Mouse (Mus musculus) gastrocnemius, postnatal 10 days (tissue): ENCODE measurements around the gene Olfr180. TPM values are rescaled to one million over a fixed set of nuclear protein-coding genes. Genes with fewer than 3 reads are reported as not detected.

Source experiments
- DNase-seq: peaks from one replicate; pipeline ENCODE4 v3.0.0; 2021; ENCODE audit warnings: mixed read lengths
- long read RNA-seq, 2 experiments: library from polyadenylated mRNA; stranded (forward); transcript quantifications; one replicate each; pipeline ENCODE4 v2.0.0; 2021
- total RNA-seq, 2 experiments: library from RNA; stranded (reverse); gene quantifications; 2 replicates each; pipeline ENCODE4 v1.2.3; 2021

The Olfr180 gene
- total RNA-seq: not detected
- long read RNA-seq, experiment 1: 0 reads
- long read RNA-seq, experiment 2: 0 reads

DNA sequence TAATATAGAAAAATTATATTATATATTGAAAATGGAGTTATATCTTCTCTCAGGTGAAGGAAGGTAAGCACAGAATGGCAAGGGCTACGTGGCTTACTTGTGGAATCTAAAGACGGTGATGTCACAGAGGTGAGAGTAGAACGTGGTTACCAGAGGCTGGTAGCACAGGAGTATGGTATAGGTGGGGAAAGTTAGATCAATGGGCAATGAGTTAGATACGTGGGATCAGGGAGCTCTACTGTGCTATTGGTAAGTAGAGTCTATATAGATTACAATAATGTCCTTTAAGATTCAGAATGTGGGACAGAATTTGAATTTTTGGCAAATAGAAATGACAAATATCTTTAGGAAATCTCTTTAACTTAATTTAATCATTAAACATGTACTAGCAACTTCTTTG lies at the start of gene Olfr180:
Olfr180 (minus strand) TSS at position 101 of the 400 bp plus-strand sequence.
- DNase-seq: no peak

DNA sequence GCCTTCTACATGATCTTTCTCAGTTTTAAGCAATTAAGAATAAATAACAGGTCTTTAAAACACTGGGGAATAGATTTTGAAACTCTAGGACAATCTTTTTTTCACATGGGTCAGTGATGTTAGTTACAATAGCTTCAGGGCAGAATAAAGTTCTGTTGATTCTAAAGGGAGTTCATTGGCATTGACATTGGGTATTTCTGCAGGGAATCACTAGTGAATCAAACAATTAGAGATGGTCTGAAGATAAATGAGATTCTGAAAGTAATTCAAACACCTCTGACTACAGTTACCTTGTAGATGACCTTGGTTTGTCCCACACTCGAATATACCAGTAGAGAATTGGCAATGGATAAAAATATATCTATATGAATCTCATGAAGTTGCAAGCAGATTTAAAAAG lies 537 bp downstream of the Olfr180 start, which contains the start of gene Olfr181:
Olfr181 (minus strand) TSS at position 101 of the 400 bp plus-strand sequence.
- DNase-seq: no peak

DNA sequence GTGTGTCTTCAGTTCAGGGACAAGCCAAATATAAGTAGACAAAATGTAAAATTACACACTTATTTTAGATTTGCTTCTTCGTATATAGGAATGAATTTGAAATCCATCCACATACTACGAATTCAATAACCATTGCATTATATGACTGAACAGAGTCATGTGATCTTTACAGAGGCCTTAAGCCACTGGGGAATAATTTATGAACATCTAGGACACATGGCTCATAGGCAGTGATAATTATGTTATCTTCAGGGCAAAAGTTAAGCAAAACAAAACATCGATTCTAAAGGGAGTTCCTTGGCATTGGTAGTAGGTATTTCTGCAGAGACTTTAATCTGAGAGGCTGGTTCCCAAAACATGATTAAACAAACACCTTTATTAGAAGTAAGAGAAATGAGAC lies 37.2 kb downstream of the Olfr180 start, which contains the start of gene Olfr178:
Olfr178 (minus strand) TSS at position 101 of the 400 bp plus-strand sequence.
- no peak for DNase-seq

- DNase-seq: no peak
These were observed 44.8 kb downstream of the Olfr180 start for GRCm38 (mm10) chr16:58884416-58884815.

DNA sequence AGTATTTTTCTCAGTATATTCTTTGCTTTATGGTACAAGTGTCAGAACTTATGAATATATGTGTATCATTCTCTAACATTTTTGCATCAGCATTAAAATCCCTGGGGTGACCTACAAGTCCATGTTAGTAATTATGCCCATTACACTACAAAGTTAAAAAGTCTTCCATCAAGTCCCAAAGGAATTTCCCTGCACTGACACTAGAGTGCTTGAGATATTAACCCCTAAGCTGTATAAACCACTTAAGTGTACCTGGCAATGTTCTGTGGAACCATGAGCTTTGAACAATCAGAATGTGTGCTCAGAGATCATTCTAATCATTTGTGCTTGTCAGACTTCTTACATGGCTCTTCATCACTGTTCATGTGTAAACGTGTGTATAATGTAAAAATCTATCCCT lies 54.5 kb downstream of the Olfr180 start, which contains the start of gene Olfr177:
Olfr177 (minus strand) TSS at position 101 of the 400 bp plus-strand sequence.
- no peak for DNase-seq

Other genes starting within 250 kb of the Olfr180 start
- not detected for gene Gpr15, start 210.3 kb downstream of the Olfr180 start, total RNA-seq
- 10 to 100 TPM; 54.6 to 68.2 TPM for gene Cldnd1, start 201.5 kb downstream of the Olfr180 start, total RNA-seq
- gene Olfr172, start 166.2 kb downstream of the Olfr180 start, total RNA-seq: not detected
- not detected for gene Olfr173, start 129.1 kb downstream of the Olfr180 start, total RNA-seq
- not detected for gene Olfr175-ps1, start 102.6 kb downstream of the Olfr180 start, total RNA-seq
- not detected for gene Olfr177, start 54.6 kb downstream of the Olfr180 start, total RNA-seq
- not detected for gene Olfr178, start 37.3 kb downstream of the Olfr180 start, total RNA-seq
- gene Olfr181, start 637 bp downstream of the Olfr180 start, total RNA-seq: not detected
- not detected for gene Olfr183, start 66.0 kb upstream of the Olfr180 start, total RNA-seq
- gene Olfr186, start 100.9 kb upstream of the Olfr180 start, total RNA-seq: not detected
- not detected for gene Olfr187, start 110.4 kb upstream of the Olfr180 start, total RNA-seq
- gene Olfr190, start 148.6 kb upstream of the Olfr180 start, total RNA-seq: not detected
- not detected for gene Olfr191, start 160.4 kb upstream of the Olfr180 start, total RNA-seq
- not detected for gene Olfr193, start 182.5 kb upstream of the Olfr180 start, total RNA-seq
- gene Olfr194, start 191.7 kb upstream of the Olfr180 start, total RNA-seq: not detected
- gene Olfr195, start 217.7 kb upstream of the Olfr180 start, total RNA-seq: not detected
- not detected for gene Olfr196, start 241.1 kb upstream of the Olfr180 start, total RNA-seq